Mouse (Mus musculus) stomach, embryonic 15.5 days (tissue): ENCODE measurements around the gene Rplp1. TPM values are rescaled to one million over a fixed set of nuclear protein-coding genes. Genes with fewer than 3 reads are reported as not detected.

ENCODE experiments used
- ATAC-seq: fragments of 200-750 bp; cut with Nextera tagmentation; 2 replicates; pipeline ENCODE4 v1.8.0; 2017; ENCODE audit warnings: low read depth, moderate number of reproducible peaks, moderate TSS enrichment; ENCODE audit not compliant: insufficient read depth, low FRiP score
- H3K27ac ChIP-seq: fragments of 300-500 bp; sonication (generic); 2 replicates; pipeline ENCODE4 v1.5.1; 2015; ENCODE audit warnings: mild to moderate bottlenecking, inconsistent platforms
- H3K27me3 ChIP-seq: fragments of 300-500 bp; sonication (generic); replicated peaks from 2 replicates; pipeline ENCODE4 v1.6.1; 2015; ENCODE audit warnings: inconsistent platforms
- H3K36me3 ChIP-seq: fragments of 300-500 bp; sonication (generic); 2 replicates; pipeline ENCODE4 v1.6.1; 2015; ENCODE audit warnings: inconsistent platforms
- H3K4me1 ChIP-seq: fragments of 300-500 bp; sonication (generic); 2 replicates; pipeline ENCODE4 v1.6.1; 2015; ENCODE audit warnings: inconsistent platforms
- H3K4me2 ChIP-seq: fragments of 300-500 bp; sonication (generic); 2 replicates; pipeline ENCODE4 v1.6.1; 2015; ENCODE audit warnings: mild to moderate bottlenecking, inconsistent platforms
- H3K4me3 ChIP-seq: fragments of 300-500 bp; sonication (generic); replicated peaks from 2 replicates; pipeline ENCODE4 v1.5.1; 2015; ENCODE audit warnings: inconsistent platforms
- H3K9ac ChIP-seq: fragments of 300-500 bp; sonication (generic); 2 replicates; pipeline ENCODE4 v1.6.1; 2015; ENCODE audit warnings: inconsistent platforms
- H3K9me3 ChIP-seq: fragments of 300-500 bp; sonication (generic); 2 replicates; pipeline ENCODE4 v1.6.1; 2016; ENCODE audit warnings: inconsistent platforms
- WGBS: fragments of 180-500 bp; shearing (Covaris S2); methylation state at CpG from one replicate; pipeline ENCODE4 v1.1.7; 2015; 5-methylcytosine and 5-hydroxymethylcytosine counted together
- polyA plus RNA-seq: library from polyadenylated mRNA; unstranded; fragments of >200 nt; fragmentation: Nextera tagmentation; extraction: Ambion mirVana; gene quantifications from 2 replicates; pipeline ENCODE4 v1.2.1, GENCODE M21; 2015

Gene Rplp1
- polyA plus RNA-seq, 1 experiment from 2014 or later = 1,421 TPM

DNA sequence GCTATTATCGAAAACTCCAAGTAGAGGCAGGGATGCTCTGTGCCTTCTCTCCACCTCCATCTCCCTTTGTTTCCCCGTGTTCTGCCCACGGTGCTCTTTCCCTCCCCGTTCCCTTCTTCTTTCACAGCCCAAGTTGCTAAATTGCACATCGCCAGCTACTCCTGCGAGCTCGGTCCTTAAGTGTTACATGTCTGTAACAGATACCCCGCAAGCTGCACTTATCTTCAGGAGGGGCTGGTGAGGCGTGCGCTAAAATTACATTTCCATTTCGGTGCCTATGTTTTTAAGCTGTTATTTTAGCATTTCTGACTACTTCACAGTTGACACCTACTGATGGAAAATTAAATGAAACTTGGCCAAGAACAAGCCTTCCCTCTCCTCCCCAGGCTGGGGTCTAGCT, 46.7 kb downstream of the Rplp1 start:
- Histone ChIP-seq H3K4me2 (no peak overlapping the region), H3K27ac (no peak overlapping the region), H3K9me3 (no peaks in the 10 kb centered on the region), H3K9ac (no peak overlapping the region), H3K4me3 (no peak overlapping the region), H3K36me3 (no peaks in the 10 kb centered on the region), H3K4me1 (no peaks in the 10 kb centered on the region), H3K27me3 (no peaks in the 10 kb centered on the region)
- ATAC-seq = no peak
- 67% methylated on average over 11 of the region's 11 CpGs for WGBS

Other genes with a start within 250 kb of the Rplp1 start
- gene Kif23, start 32.2 kb upstream of the Rplp1 start, polyA plus RNA-seq = 106 and 112 TPM in 2 replicates
- 20.5 and 30.6 TPM in 2 replicates for gene Paqr5, start 112.3 kb upstream of the Rplp1 start, polyA plus RNA-seq
- 22.1 and 23.3 TPM in 2 replicates for gene Glce, start 208.1 kb upstream of the Rplp1 start, polyA plus RNA-seq